Mouse (Mus musculus) cerebellum, adult 2 months (tissue): ENCODE results near the gene 2010300C02Rik.

Experiments used
- CTCF ChIP-seq: fragments of 200-500 bp; IDR thresholded peaks from 2 replicates; pipeline ENCODE4 v1.5.1; 2011; ENCODE audit warnings: low read depth, mild to moderate bottlenecking, control low read depth, low read length, moderate library complexity, borderline replicate concordance; ENCODE audit not compliant: insufficient read depth
- POLR2A ChIP-seq: fragments of 200-500 bp; IDR thresholded peaks from 2 replicates; pipeline ENCODE4 v1.6.1; 2011; ENCODE audit warnings: low read length, control low read depth, borderline replicate concordance; ENCODE audit not compliant: insufficient read depth

DNA sequence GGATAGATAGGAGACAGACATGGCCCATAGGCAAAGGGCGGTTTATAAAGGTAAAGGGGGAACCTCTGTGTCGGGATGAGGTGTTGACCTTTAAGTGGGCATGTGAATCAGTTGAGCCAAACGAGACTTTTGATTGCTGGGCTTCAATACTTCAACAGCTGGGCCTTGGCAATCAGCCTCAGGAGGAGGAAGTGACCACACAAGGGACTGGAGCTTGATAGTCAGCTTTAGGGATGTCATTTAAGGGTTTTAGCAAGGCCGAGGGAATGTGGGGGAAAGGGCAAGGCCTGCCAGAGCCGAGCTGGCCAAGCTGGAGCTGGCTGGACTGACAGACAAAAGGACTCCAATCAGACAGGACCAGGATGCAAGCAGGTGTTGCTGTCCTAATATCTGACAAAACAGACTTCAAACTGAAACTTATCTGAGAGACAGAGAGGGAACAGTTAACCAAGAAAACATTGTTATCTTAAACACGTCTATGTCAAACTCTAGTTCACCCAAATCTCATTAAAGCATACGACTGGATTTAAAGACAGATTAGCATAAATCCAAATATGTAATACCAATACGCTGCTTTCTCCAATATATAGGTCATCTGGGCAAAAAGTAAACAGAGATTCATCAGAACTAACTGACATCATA, 20.4 kb upstream of the 2010300C02Rik start:
- no peak for TF ChIP-seq POLR2A
- TF ChIP-seq CTCF: no peak
